Mouse (Mus musculus): Measurements from ENCODE around the gene Zbtb48. TPM values are rescaled to one million over a fixed set of nuclear protein-coding genes. Genes with fewer than 3 reads are reported as not detected.
A peak's percentile ranks its signal among the peaks of the same experiment; 100 is the strongest.
"Not testable (repeated sequence)": the region's sequence is repeated elsewhere in the genome, so short reads cannot be mapped to it uniquely, and the experiment has no call there.

Zbtb48 gene
- polyA plus RNA-seq, 2 experiments: 6.4 to 10.7 TPM

- under 1% methylated on average over 81 of the region's 86 CpGs for WGBS (ENCODE audit: insufficient replicate concordance)
- no peak within 1 kb of the TSS for H3K27ac ChIP-seq
- no peaks in the 10 kb centered on the region for H3K27me3 ChIP-seq (ENCODE audit: control insufficient read depth, insufficient read depth, low read length)
- peaks cover 2 to 6% of the 10 kb centered on the region in 2 experiments; a peak in 3 of 4 replicates for H3K4me1 ChIP-seq (replicated peaks; ENCODE audit: control insufficient read depth in 2 of 2, insufficient read depth in 2 of 2, low read length in 1 of 2)
- peak within 1 kb of the TSS; percentile 83 to 93 for H3K4me3 ChIP-seq (ENCODE audit: insufficient read depth in 1 of 2, low read depth in 2 of 2, low read length in 2 of 2)
- ATAC-seq (ENCODE audit: insufficient read depth) (peak; percentile 86), DNase-seq (ENCODE audit: low read depth in 3 of 3, low spot score in 3 of 3) (peak; percentile 73 to 81 (median 77))
- peaks cover 31% of the 10 kb centered on the region for H3K36me3 ChIP-seq (replicated peaks; ENCODE audit: control insufficient read depth, insufficient read depth, low read depth)
- peak; percentile 95 for TF ChIP-seq CTCF (IDR thresholded peaks at IDR 0.05; ENCODE audit: low read depth)
- peak; percentile 80 for TF ChIP-seq EP300 (IDR thresholded peaks at IDR 0.05; ENCODE audit: low read depth)
- H3K9ac ChIP-seq (replicated peaks): peak within 1 kb of the TSS; percentile 67
- H3K9me3 ChIP-seq (ENCODE audit: control insufficient read depth, low read length): no peaks in the 10 kb centered on the region
- H3K4me2 ChIP-seq (ENCODE audit: low read depth): peak within 1 kb of the TSS; percentile 75
These were observed 11.7 kb upstream of the Zbtb48 start, which contains the start of gene Nol9 for GRCm38 (mm10) chr4:152038985-152039830. TSS of gene Nol9 (plus strand) at chr4:152039321.

- no peak for ATAC-seq (ENCODE audit: insufficient read depth)
- Histone ChIP-seq H3K36me3 (replicated peaks; ENCODE audit: control insufficient read depth, insufficient read depth, low read depth) (peaks cover 24% of the 10 kb centered on the region), H3K9me3 (ENCODE audit: control insufficient read depth, low read length) (no peaks in the 10 kb centered on the region), H3K4me1 (replicated peaks; ENCODE audit: control insufficient read depth in 2 of 2, insufficient read depth in 2 of 2, low read length in 1 of 2) (peaks cover 2 to 6% of the 10 kb centered on the region in 2 experiments; a peak in 3 of 4 replicates), H3K27me3 (ENCODE audit: control insufficient read depth, insufficient read depth, low read length) (no peaks in the 10 kb centered on the region), H3K4me2 (ENCODE audit: low read depth) (peak within 1 kb of the TSS; percentile 75), H3K9ac (replicated peaks) (peak within 1 kb of the TSS; percentile 67), H3K4me3 (ENCODE audit: insufficient read depth in 1 of 2, low read depth in 2 of 2, low read length in 2 of 2) (peak within 1 kb of the TSS; percentile 83 to 93), H3K27ac (no peak within 1 kb of the TSS)
- WGBS (ENCODE audit: insufficient replicate concordance): 35% methylated on average over 10 of the region's 10 CpGs
- DNase-seq (ENCODE audit: low read depth in 3 of 3, low spot score in 3 of 3): no peak
- no peak for TF ChIP-seq EP300 (IDR thresholded peaks at IDR 0.05; ENCODE audit: low read depth)
- no peak for TF ChIP-seq CTCF (IDR thresholded peaks at IDR 0.05; ENCODE audit: low read depth)
These were observed 10.9 kb upstream of the Zbtb48 start, which contains the start of gene Tas1r1 for GRCm38 (mm10) chr4:152038225-152038984. TSS of gene Tas1r1 (minus strand) at chr4:152038568.

GRCm38 (mm10) chr4:152036464-152036863, 9.0 kb upstream of the Zbtb48 start:
- H3K27me3 ChIP-seq (ENCODE audit: control insufficient read depth, insufficient read depth, low read length): not testable (repeated sequence)

GRCm38 (mm10) chr4:152032922-152033321, 5.5 kb upstream of the Zbtb48 start:
- Histone ChIP-seq H3K4me3 (ENCODE audit: insufficient read depth in 1 of 2, low read depth in 2 of 2, low read length in 2 of 2) (no peak overlapping the region), H3K27ac (no peak overlapping the region), H3K36me3 (replicated peaks; ENCODE audit: control insufficient read depth, insufficient read depth, low read depth) (no peaks in the 10 kb centered on the region), H3K4me2 (ENCODE audit: low read depth) (no peak overlapping the region), H3K4me1 (replicated peaks; ENCODE audit: control insufficient read depth in 2 of 2, insufficient read depth in 2 of 2, low read length in 1 of 2) (peaks cover 0 to 4% of the 10 kb centered on the region in 2 experiments; a peak in 2 of 4 replicates), H3K27me3 (ENCODE audit: control insufficient read depth, insufficient read depth, low read length) (no peaks in the 10 kb centered on the region), H3K9me3 (ENCODE audit: control insufficient read depth, low read length) (no peaks in the 10 kb centered on the region), H3K9ac (replicated peaks) (no peak overlapping the region)
- no peak for DNase-seq (ENCODE audit: low read depth in 3 of 3, low spot score in 3 of 3)
- WGBS (ENCODE audit: insufficient replicate concordance): 77% methylated on average over 13 of the region's 13 CpGs
- TF ChIP-seq CTCF (IDR thresholded peaks at IDR 0.05; ENCODE audit: low read depth) (no peak), EP300 (IDR thresholded peaks at IDR 0.05; ENCODE audit: low read depth) (no peak)
- no peak for ATAC-seq (ENCODE audit: insufficient read depth)

More at GRCm38 (mm10) chr4:152036464-152036863, 9.0 kb upstream of the Zbtb48 start:
- H3K4me1 ChIP-seq (replicated peaks; ENCODE audit: control insufficient read depth in 2 of 2, insufficient read depth in 2 of 2, low read length in 1 of 2); H3K27ac ChIP-seq; H3K9ac ChIP-seq (replicated peaks); H3K9me3 ChIP-seq (ENCODE audit: control insufficient read depth, low read length); ATAC-seq (ENCODE audit: insufficient read depth); H3K4me2 ChIP-seq (ENCODE audit: low read depth); H3K4me3 ChIP-seq (ENCODE audit: insufficient read depth in 1 of 2, low read depth in 2 of 2, low read length in 2 of 2); H3K36me3 ChIP-seq (replicated peaks; ENCODE audit: control insufficient read depth, insufficient read depth, low read depth); DNase-seq (ENCODE audit: low read depth in 3 of 3, low spot score in 3 of 3): not testable (repeated sequence)
- peak; percentile 58 for TF ChIP-seq CTCF (IDR thresholded peaks at IDR 0.05; ENCODE audit: low read depth)
- 78% methylated on average over 6 of the region's 6 CpGs for WGBS (ENCODE audit: insufficient replicate concordance)

GRCm38 (mm10) chr4:152029997-152030396, 2.5 kb upstream of the Zbtb48 start:
- Histone ChIP-seq H3K4me1 (replicated peaks; ENCODE audit: control insufficient read depth in 2 of 2, insufficient read depth in 2 of 2, low read length in 1 of 2) (peaks cover 6 to 8% of the 10 kb centered on the region in 2 experiments), H3K9ac (replicated peaks) (no peak overlapping the region), H3K4me3 (ENCODE audit: insufficient read depth in 1 of 2, low read depth in 2 of 2, low read length in 2 of 2) (no peak overlapping the region), H3K27me3 (ENCODE audit: control insufficient read depth, insufficient read depth, low read length) (no peaks in the 10 kb centered on the region), H3K27ac (no peak overlapping the region), H3K4me2 (ENCODE audit: low read depth) (no peak overlapping the region), H3K9me3 (ENCODE audit: control insufficient read depth, low read length) (no peaks in the 10 kb centered on the region), H3K36me3 (replicated peaks; ENCODE audit: control insufficient read depth, insufficient read depth, low read depth) (no peaks in the 10 kb centered on the region)
- TF ChIP-seq CTCF (IDR thresholded peaks at IDR 0.05; ENCODE audit: low read depth): peak; percentile 23; the same call in 1 of the 2 replicates
- no peak for TF ChIP-seq EP300 (IDR thresholded peaks at IDR 0.05; ENCODE audit: low read depth)
- DNase-seq (ENCODE audit: low read depth in 3 of 3, low spot score in 3 of 3) (no peak), ATAC-seq (ENCODE audit: insufficient read depth) (no peak)
- WGBS (ENCODE audit: insufficient replicate concordance): 78% methylated on average over 4 of the region's 4 CpGs

All from liver, embryonic 14.5 days (tissue).